Mouse (Mus musculus) embryonic facial prominence, embryonic 11.5 days (tissue): ENCODE results near the gene Dlx6. TPM values are rescaled to one million over a fixed set of nuclear protein-coding genes. Genes with fewer than 3 reads are reported as not detected.
A peak's percentile ranks its signal among the peaks of the same experiment; 100 is the strongest.

Source experiments
- ATAC-seq: fragments of 200-750 bp; cut with Nextera tagmentation; replicated peaks from 2 replicates; pipeline ENCODE4 v1.8.0; 2017; ENCODE audit warnings: low read depth; ENCODE audit not compliant: insufficient number of reproducible peaks, low FRiP score, low TSS enrichment
- DNase-seq: peaks from one replicate; pipeline ENCODE4 v3.0.0-alpha.2; 2015; ENCODE audit warnings: low spot score
- H3K27ac ChIP-seq: fragments of 300-500 bp; sonication (generic); replicated peaks from 2 replicates; pipeline ENCODE4 v1.5.1; 2014; ENCODE audit warnings: mild to moderate bottlenecking, low read depth, low read length, control low read depth
- H3K27me3 ChIP-seq: fragments of 300-500 bp; sonication (generic); 2 replicates; pipeline ENCODE4 v1.6.1; 2014; ENCODE audit warnings: mild to moderate bottlenecking, low read length, moderate library complexity, mixed read lengths; ENCODE audit not compliant: control insufficient read depth, insufficient read depth
- H3K36me3 ChIP-seq: fragments of 300-500 bp; sonication (generic); replicated peaks from 2 replicates; pipeline ENCODE4 v1.6.1; 2014; ENCODE audit warnings: low read depth, mild to moderate bottlenecking, low read length, moderate library complexity, mixed read lengths; ENCODE audit not compliant: control insufficient read depth, insufficient read depth
- H3K4me1 ChIP-seq: fragments of 300-500 bp; sonication (generic); 2 replicates; pipeline ENCODE4 v1.6.1; 2014; ENCODE audit warnings: low read length, mixed read lengths; ENCODE audit not compliant: control insufficient read depth, insufficient read depth
- H3K4me2 ChIP-seq: fragments of 300-500 bp; sonication (generic); 2 replicates; pipeline ENCODE4 v1.6.1; 2014; ENCODE audit warnings: low read depth, mild to moderate bottlenecking, control low read depth, low read length, moderate library complexity
- H3K4me3 ChIP-seq: fragments of 300-500 bp; sonication (generic); 2 replicates; pipeline ENCODE4 v1.5.1; 2014; ENCODE audit warnings: low read depth, low read length, control low read depth
- H3K9ac ChIP-seq: fragments of 300-500 bp; sonication (generic); replicated peaks from 2 replicates; pipeline ENCODE4 v1.6.1; 2014; ENCODE audit warnings: mild to moderate bottlenecking, control low read depth, low read length
- H3K9me3 ChIP-seq: fragments of 300-500 bp; sonication (generic); replicated peaks from 2 replicates; pipeline ENCODE4 v1.6.1; 2016; ENCODE audit warnings: mild to moderate bottlenecking, low read length, inconsistent platforms, mixed read lengths; ENCODE audit not compliant: control insufficient read depth
- WGBS: fragments of 180-500 bp; shearing (Covaris S2); extraction: QIAGEN DNeasy Blood & Tissue Kit; methylation state at CpG from one replicate; pipeline ENCODE4 v1.1.7; 2014; 5-methylcytosine and 5-hydroxymethylcytosine counted together
- polyA plus RNA-seq: library from polyadenylated mRNA; unstranded; fragments of >200 nt; fragmentation: Nextera tagmentation; extraction: Ambion mirVana; gene quantifications from 2 replicates; pipeline ENCODE4 v1.2.1, GENCODE M21; 2014

Dlx6 gene
- polyA plus RNA-seq, 1 experiment from 2014 or later, result 5.1 TPM

DNA sequence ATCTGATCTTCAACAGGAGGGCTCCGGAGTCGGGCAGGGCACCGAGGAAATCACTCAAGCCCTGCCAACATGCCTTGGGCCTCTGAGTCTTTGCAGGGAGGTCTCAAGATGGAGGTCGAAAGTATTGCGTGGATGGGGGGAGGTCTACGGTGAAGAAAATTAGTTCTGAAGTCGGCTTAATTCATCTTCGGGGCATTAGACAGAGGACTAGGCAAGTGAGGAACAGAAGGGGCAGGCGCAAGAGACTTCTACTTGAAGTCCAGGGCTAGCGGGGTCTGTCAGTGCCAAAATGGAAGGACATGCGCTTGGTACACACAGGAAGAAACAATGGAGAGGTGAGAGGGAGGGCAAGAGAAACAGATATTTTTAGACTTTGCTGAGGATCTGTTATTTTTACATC is 12.0 kb downstream of the Dlx6 start:
- peak overlapping the region; percentile 86 for H3K27ac ChIP-seq
- ATAC-seq (no peak), DNase-seq (peak; percentile 59)
- peak overlapping the region; percentile 59 for H3K9ac ChIP-seq
- peaks cover 57% of the 10 kb centered on the region for H3K27me3 ChIP-seq
- H3K9me3 ChIP-seq, result no peaks in the 10 kb centered on the region
- H3K36me3 ChIP-seq, result no peaks in the 10 kb centered on the region
- H3K4me1 ChIP-seq, result no peaks in the 10 kb centered on the region
- 1% methylated on average over 11 of the region's 11 CpGs for WGBS
- peak overlapping the region; percentile 20 for H3K4me3 ChIP-seq
- H3K4me2 ChIP-seq, result peak overlapping the region; percentile 45

DNA sequence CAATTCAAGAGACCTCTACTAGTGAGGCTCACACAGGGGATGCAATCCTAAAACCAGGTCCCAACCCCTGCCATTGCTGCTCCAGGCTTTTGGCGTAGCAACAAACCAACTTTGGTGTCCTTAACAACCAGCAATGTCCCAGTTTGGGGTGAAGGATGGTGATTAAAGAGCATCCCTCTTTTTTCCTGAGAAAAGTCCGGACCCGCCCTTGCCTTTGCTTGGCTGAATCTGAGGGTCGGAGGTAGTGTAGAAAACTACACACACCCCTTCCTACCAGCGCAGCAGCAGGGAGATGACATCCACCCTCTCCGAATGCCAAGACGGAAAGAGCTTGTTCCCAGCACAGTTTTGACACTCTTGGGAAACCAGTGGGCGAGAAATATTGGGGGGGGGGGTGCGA is 12.5 kb downstream of the Dlx6 start:
- Histone ChIP-seq H3K4me3 (no peak overlapping the region; the same call in 1 of the 2 replicates), H3K4me1 (no peaks in the 10 kb centered on the region), H3K27me3 (peaks cover 52% of the 10 kb centered on the region), H3K36me3 (no peaks in the 10 kb centered on the region), H3K9ac (peak overlapping the region; percentile 59), H3K9me3 (no peaks in the 10 kb centered on the region), H3K27ac (peak overlapping the region; percentile 86; the same call in 1 of the 2 replicates), H3K4me2 (peak overlapping the region; percentile 45)
- WGBS, result 8% methylated on average over 9 of the region's 9 CpGs
- DNase-seq, result peak; percentile 33
- ATAC-seq, result no peak

DNA sequence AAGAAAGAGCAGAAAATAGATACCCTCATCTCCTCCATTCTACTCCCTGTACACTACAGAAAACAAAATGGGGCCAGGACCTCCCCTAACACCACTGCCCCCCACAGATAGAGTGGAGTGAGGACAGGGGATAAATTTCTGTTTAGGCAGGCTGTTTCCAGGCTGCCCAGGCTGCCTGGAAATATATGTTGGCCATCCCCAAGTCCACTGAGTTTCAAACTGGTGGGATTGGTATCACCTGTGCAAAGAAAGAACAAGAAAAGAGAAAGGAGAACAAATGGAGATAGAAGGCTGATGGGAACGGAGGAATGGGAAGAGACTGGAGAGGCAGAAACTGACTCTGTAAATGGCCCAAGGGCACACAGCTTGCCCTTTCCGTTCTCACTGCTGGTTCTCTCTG is 13.1 kb downstream of the Dlx6 start:
- peaks cover under 1% of the 10 kb centered on the region; the same call in 1 of the 2 replicates for H3K4me1 ChIP-seq
- no peaks in the 10 kb centered on the region for H3K36me3 ChIP-seq
- DNase-seq, result no peak
- 6% methylated on average over 2 of the region's 2 CpGs for WGBS
- H3K4me2 ChIP-seq, result peak overlapping the region; percentile 45
- no peak for ATAC-seq
- H3K9me3 ChIP-seq, result no peaks in the 10 kb centered on the region
- peak overlapping the region; percentile 41 for H3K9ac ChIP-seq
- H3K4me3 ChIP-seq, result peak overlapping the region; percentile 21
- H3K27ac ChIP-seq, result no peak overlapping the region
- H3K27me3 ChIP-seq, result peaks cover 47% of the 10 kb centered on the region

DNA sequence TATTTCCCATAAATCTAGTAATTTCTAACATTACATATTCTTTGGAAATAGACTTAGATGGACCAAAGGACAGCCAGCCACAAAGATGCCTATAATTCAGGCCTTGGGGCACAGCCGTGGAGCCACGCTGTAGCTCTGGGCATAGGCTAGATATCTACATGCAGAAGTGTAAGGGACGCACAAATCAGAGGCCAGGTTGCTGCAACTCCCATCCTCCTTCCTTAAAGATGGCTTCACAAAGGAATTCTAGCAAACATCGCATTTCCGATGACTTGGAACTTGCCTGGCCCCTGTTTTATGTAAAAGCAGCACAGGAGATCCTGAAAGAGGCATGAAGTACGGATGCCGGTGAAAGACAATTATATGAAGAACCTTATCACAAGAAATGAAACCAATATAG is 13.6 kb downstream of the Dlx6 start:
- no peaks in the 10 kb centered on the region for H3K9me3 ChIP-seq
- DNase-seq (peak; percentile 8), ATAC-seq (no peak)
- H3K27ac ChIP-seq, result peak overlapping the region; percentile 15; the same call in 1 of the 2 replicates
- peaks cover 2% of the 10 kb centered on the region; the same call in 1 of the 2 replicates for H3K4me1 ChIP-seq
- H3K36me3 ChIP-seq, result no peaks in the 10 kb centered on the region
- H3K4me3 ChIP-seq, result peak overlapping the region; percentile 21
- H3K27me3 ChIP-seq, result peaks cover 44% of the 10 kb centered on the region
- peak overlapping the region; percentile 45 for H3K4me2 ChIP-seq
- H3K9ac ChIP-seq, result peak overlapping the region; percentile 41; the same call in 1 of the 2 replicates
- 18% methylated on average over 7 of the region's 7 CpGs for WGBS

DNA sequence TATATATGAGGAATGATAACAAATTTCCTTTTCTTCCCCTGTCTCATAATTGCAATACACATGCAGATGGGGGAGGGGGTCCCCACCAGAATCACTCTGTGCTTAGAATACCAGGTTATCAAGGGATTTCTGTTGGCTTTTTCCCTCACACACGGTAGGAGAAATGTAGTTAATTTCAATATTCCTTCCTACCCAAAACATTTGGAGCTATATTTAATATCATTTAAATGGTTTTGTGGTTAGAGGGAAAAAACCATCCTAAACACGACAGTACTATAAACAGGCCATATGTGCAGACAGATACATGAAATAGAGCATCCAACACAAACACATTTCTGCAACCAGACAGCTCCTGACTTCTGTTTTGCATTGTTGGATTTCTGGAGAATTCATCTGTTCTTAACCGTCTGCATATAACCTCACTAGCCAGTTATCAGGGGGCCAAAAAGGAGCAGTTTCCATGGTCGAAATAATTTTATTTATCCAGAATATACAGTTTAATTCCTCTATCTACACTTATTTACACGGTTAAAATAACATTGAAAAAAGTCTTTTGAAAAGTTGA is 14.3 kb downstream of the Dlx6 start:
- Histone ChIP-seq H3K9ac (no peak overlapping the region; the same call in 1 of the 2 replicates), H3K36me3 (no peaks in the 10 kb centered on the region), H3K4me2 (peak overlapping the region; percentile 25; the same call in 1 of the 2 replicates), H3K27me3 (peaks cover 39% of the 10 kb centered on the region), H3K9me3 (no peaks in the 10 kb centered on the region), H3K4me3 (peak overlapping the region; percentile 66; the same call in 1 of the 2 replicates), H3K27ac (no peak overlapping the region), H3K4me1 (peaks cover 2% of the 10 kb centered on the region; the same call in 1 of the 2 replicates)
- WGBS, result 18% methylated on average over 5 of the region's 5 CpGs
- DNase-seq, result peak; percentile 12
- ATAC-seq, result no peak

DNA sequence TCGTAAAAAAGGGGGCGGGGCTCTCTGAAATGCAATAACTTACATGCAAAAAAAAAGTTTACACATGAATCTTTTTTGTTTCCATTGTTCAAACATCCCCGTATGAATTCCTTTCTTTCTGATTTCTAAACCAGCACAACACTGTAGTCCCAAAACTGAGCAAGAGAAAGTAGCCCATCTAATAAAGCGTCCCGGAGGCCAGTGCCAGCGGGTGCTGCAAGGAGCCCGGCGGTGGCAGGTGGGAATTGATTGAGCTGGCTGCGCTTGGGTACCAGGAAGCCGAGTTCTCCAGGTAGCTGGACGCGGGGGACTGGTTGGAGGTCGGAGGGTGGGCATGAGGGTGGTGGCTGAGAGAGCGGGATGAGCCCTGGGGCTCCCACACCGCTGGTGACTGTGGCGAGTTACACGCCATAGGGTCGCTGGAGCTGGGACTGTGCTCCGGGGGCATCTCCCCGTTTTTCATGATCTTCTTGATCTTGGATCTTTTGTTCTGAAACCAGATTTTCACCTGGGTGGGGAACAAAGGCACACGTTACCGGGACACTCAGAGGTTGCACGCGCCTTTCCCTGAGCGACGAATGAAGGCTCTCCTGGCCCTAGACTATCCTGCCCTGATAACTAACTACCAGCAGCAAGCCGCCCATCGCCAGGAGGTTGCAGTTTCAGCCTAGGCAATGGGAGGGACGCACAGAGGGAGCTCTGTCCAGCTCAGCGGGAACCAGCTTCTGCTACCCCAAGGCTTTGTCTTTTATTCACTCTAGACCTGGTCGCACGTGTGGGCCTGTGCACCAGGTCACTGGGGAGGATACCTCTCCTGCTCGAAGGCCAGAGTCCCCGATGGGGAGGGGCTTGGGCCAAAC is 15.1 kb downstream of the Dlx6 start:
- Histone ChIP-seq H3K9ac (peak overlapping the region; percentile 82), H3K27me3 (peaks cover 36% of the 10 kb centered on the region), H3K9me3 (no peaks in the 10 kb centered on the region), H3K4me3 (peak overlapping the region; percentile 66), H3K4me1 (peaks cover 2% of the 10 kb centered on the region; the same call in 1 of the 2 replicates), H3K36me3 (no peaks in the 10 kb centered on the region), H3K4me2 (peak overlapping the region; percentile 40), H3K27ac (0 out of 2 replicates have a peak overlapping the region, but pooled peaks have one; percentile 44)
- DNase-seq (peak; percentile 53), ATAC-seq (0 out of 2 replicates have a peak, but pooled peaks have one; percentile 7)
- WGBS, result 4% methylated on average over 34 of the region's 34 CpGs

DNA sequence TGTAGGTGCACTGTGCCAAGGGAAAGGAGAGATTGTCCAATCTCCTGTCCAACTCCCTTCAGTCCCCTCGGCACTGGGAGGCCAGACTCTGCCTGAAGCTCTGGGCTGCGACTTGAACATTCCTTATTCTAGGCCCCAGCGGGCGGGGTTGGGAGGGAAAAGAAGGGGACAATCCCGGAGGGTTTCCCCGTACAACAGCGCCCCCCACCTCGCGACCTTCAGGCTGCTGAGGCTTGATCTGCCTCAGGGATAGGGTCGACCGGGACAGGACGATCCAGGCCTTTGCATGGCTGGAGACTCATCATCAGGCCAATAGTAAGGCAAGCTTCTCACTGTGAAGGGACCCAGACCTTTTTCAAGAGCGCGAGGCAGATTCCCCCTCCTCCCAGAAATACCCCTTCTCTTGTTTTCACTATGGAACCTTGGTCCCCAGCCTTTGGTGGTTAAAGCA is 15.7 kb downstream of the Dlx6 start:
- Histone ChIP-seq H3K27ac (peak overlapping the region; percentile 44; the same call in 1 of the 2 replicates), H3K27me3 (peaks cover 36% of the 10 kb centered on the region), H3K9ac (peak overlapping the region; percentile 82), H3K36me3 (no peaks in the 10 kb centered on the region), H3K4me3 (peak overlapping the region; percentile 66), H3K9me3 (no peaks in the 10 kb centered on the region), H3K4me1 (peaks cover 2% of the 10 kb centered on the region; the same call in 1 of the 2 replicates), H3K4me2 (peak overlapping the region; percentile 40)
- DNase-seq (peak; percentile 63), ATAC-seq (no peak)
- 0% methylated on average over 14 of the region's 14 CpGs for WGBS
